Mouse (Mus musculus) right cerebral cortex, postnatal 25 days (tissue): ENCODE results near the gene Slc5a12.

ENCODE experiments used
- DNase-seq: peaks from one replicate; pipeline ENCODE4 v3.0.0; 2022

Gene Slc5a12

DNA sequence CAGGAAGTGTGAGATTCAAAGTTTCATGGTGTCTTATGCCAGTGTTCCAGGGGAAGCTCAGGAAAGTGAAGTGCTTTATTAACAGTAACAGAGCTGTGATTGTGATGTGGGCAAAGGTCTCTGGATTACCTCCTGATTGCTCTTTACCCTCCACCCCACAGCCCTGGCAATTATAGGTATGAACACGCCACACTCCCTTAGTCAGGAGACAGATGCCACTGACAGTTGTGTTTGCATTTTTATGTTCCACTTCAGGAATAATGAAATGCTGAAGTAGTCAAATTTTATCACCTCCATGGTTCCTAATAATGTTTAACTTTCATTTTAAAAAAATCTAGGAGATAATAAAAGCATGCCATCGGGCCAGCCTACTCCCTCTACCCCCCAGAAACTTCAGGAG is at the start of gene Slc5a12:
Gene Slc5a12, plus strand, starts transcription at position 367 of the 400 bp plus-strand sequence.
- DNase-seq: no peak

DNA sequence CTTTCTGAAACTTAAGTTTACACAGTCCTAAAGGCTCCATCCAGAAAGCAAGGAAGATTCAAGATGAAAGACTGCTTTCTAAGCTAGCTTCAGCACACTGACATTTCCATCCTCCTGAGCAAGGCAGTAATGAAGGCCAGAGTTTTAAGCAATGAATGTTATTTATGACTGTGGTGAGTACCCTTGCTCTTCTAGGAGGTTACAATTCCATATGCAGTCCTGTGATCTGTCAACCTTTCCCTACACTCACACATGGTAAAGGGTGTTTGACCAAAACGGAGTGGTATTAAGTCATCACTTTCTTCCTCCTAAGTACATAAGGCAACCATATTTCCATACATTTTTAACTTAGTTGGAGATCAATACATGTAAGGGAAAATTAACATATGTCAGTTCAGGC is 41.0 kb upstream of the Slc5a12 start:
- DNase-seq: no peak

DNA sequence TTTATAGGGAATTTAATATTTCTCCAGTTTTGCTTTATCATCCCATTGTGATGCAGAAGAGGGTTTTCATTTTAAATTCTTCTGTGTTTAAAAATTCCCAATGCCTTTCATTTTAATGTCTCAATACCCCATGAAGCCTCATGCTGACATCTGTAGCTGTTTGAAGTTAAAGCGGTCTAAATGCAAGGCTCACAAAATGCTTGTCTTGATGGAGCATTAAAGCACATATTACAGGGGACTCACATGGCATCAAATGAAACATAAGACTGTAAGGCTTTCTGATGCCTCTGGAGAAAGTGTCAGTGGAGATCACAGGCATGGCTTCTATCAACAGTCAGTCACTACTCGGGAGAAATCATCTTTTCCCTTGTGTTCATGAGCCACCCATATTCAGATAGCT is 34.5 kb upstream of the Slc5a12 start:
- no peak for DNase-seq

DNA sequence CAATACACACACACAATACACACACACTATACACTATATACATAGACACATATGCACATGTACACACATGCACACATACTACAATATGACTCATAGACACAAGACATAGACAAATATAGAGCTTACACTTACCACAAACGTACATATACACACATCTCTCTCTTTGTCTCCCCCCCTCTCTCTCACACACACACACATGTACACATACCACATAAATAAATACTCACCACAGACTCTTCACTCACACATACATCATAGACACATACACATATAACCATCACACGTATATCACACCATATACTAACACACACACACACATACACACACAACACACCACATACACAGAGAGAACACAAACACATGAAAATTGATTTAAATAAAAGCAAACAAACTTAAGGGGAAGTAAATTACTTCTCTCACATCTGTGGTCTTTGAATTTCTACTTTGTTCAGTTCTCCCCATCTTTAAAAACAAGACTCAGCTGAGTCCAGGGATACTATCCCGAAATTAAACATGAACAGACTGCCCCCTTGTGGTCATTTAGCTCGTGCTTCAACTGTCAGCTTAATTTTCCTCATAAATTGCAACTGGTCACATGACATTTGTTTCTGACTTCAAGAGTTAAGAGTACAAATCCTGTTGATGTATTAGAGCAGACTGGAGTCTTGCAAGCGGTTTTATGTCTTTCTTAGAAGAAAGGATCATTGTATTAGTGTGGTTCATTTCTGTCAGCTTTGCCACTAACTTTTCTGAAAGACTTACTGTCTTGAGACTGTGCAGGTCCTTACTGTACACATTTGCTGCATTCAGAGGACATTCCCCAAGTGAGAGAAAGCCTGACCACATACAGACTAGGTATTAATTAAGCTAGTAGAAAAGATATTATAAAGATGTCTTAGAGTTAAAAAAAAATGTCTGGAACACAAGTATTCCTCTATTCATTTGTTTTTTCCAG is 32.1 kb upstream of the Slc5a12 start:
- DNase-seq: peak; percentile 4

DNA sequence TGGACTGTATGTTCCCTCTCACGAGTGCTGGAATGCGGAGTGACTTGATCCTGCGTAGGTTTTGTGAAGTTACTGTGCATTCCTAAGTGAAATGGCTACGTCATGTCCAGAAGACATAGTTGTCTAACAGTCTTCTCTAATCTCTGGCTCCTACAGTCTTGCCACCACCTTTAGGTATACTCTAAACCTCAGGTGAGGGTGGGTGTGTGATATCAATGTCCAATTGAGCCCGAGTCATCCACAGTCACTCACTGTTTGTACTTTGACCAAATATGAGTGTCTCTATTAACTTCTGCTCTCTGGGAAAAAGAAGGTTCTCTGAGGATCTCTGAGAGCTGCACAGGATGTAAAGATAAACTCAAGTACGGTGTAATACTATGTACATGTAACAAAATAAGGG is 10.4 kb upstream of the Slc5a12 start:
- DNase-seq: no peak

DNA sequence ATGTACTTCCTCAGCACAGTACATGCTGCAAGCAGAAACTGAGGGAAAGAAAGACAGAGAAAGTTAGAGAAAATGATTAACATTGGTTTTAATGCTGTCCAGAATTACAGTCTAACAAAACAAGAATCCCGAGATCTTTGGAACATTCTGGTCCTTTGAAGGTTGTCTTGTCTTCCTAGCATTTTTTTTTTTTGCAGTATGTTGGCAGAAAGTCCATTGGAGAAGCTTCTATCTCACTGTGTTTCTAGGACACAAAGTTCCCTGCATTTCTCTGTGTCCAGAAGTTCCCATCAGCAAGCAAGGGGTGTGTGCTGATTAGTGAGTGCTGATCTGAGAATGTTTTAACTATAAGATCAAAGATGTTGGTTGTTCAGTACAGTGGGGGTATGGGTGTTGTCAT is 7.1 kb upstream of the Slc5a12 start:
- no peak for DNase-seq

DNA sequence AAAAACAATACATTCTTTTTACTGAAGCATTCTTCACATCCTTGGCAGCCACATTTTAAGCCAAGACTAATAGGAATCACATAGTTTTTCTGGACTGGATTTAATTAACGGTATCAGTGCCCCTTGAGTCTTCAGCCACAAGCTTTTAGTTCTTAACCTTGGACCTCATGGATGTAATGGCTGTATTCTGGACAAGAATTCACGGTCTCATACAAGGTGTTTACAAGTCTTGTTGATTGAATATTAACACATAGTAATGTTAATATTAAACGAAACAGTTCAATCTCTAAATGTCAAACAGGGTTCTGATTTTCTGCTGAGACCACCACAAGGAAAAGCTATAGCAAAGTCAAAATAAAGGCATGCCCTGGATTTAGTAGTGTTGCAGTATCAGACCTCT is 4.8 kb upstream of the Slc5a12 start:
- no peak for DNase-seq

DNA sequence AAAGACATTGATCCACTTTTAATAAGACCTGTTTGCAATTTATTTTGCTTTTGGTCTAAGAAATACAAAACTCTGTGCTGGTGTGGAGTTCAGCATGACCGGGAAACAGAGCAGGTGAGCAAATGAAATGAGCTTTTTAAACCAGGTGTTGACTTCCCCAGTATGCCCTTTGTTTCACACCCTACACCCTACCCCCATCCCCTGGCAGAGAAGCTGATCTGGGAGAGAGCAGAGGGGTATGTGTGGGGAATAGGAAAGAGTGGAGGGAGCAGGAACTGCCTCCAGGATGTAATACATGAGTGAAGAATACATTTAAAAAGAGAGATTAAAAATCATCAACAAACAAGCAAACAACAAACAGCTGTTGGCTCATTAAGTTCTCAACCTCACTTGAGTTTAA is 47.3 kb downstream of the Slc5a12 start:
- no peak for DNase-seq

DNA sequence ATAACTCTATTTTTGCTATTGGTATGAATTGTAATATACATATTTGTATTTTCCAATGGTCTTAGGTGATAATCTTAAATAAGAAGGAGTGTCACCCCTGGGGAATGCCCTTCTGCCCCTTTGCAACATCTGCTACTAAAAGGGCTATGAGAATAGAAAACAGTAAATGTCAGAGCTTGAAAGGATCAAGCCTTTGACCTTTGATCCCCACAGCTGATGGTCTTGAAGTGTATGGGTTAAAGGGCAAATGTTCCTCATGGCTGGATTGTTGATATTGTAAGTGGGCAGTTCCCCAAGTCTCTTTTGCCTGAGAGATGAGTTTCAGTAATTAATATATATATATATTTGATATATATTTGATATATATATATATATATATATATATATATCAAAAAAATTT is 47.7 kb downstream of the Slc5a12 start:
- no peak for DNase-seq

DNA sequence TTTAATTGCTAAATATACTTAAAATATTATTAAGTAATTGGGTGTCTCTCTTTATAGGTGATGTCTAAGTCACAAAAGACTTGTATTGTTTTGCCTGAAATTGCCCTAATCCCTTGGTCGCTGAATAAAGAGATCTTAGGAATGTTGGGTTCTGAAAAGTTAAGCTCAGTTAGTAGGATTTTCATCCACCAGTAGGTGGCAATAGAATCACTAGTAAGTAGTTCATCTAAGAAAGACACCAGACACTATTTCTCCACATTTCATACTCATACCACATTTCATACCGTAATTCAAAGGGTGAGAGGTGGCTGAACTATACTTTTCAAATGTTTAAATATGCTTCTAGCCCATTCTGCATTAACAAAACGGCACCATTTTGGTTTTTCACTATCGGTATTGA is 66.2 kb downstream of the Slc5a12 start:
- no peak for DNase-seq

DNA sequence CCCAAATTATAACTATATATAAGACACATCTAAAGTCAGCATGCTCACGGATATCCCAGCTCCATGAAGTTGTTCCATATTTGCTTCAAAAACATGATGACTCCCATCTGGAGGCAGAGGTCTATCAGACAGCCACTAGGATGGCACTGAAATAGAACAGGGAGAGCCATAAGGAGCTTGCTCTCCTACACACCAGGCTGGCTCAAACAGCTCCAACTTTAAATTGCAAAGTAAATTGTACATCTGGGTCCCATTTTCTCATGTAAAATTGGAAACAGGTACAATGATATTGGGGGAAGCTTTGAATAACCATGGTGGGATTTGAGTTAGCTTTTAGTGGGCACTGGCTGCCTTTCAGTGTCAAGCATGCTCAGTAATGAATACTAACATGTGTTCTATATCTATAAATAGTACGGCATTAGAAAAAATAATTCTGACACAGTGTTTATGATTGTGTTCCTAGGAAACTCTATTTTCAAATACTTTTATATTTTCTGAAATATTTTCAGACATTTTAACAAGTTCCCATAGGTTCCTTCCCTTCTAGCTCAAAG is 74.0 kb downstream of the Slc5a12 start:
- peak; percentile 6 for DNase-seq
